Mouse (Mus musculus) ES-Bruce4 (cell line): ENCODE measurements around the gene Syt5. TPM values are rescaled to one million over a fixed set of nuclear protein-coding genes. Genes with fewer than 3 reads are reported as not detected.
"Not testable (repeated sequence)": the region's sequence is repeated elsewhere in the genome, so short reads cannot be mapped to it uniquely, and the experiment has no call there.

Experiments
- H3K27ac ChIP-seq: 2 replicates; pipeline ENCODE4 v1.5.1; 2012; ENCODE audit warnings: low read length, inconsistent platforms; ENCODE audit not compliant: insufficient read depth
- H3K27me3 ChIP-seq: 2 replicates; pipeline ENCODE4 v1.6.1; 2012; ENCODE audit warnings: mild to moderate bottlenecking, low read length, inconsistent platforms; ENCODE audit not compliant: control insufficient read depth, poor library complexity, insufficient read depth, severe bottlenecking
- H3K36me3 ChIP-seq: 2 replicates; pipeline ENCODE4 v1.6.1; 2012; ENCODE audit warnings: inconsistent platforms, mild to moderate bottlenecking, low read length, moderate library complexity; ENCODE audit not compliant: control insufficient read depth, poor library complexity, insufficient read depth, severe bottlenecking
- H3K4me1 ChIP-seq: one replicate; pipeline ENCODE4 v1.8.1; 2011; ENCODE audit warnings: low read length; ENCODE audit not compliant: control insufficient read depth, insufficient read depth
- H3K4me3 ChIP-seq: 2 replicates; pipeline ENCODE4 v1.5.1; 2011; ENCODE audit warnings: low read depth, mild to moderate bottlenecking, low read length
- H3K9ac ChIP-seq: 2 replicates; pipeline ENCODE4 v1.6.1; 2012; ENCODE audit warnings: low read depth, mild to moderate bottlenecking, inconsistent platforms; ENCODE audit not compliant: poor library complexity, severe bottlenecking
- H3K9me3 ChIP-seq: replicated peaks from 2 replicates; pipeline ENCODE4 v1.6.1; 2012; ENCODE audit warnings: mild to moderate bottlenecking, low read length, inconsistent platforms; ENCODE audit not compliant: control insufficient read depth, poor library complexity, insufficient read depth, severe bottlenecking
- CTCF ChIP-seq: IDR thresholded peaks from one replicate; pipeline ENCODE4 v1.8.1; 2011; ENCODE audit warnings: low read depth, low read length
- EP300 ChIP-seq: IDR thresholded peaks from 2 replicates; pipeline ENCODE4 v1.6.1; 2011; ENCODE audit warnings: low read depth, low read length; ENCODE audit not compliant: insufficient read depth
- POLR2A ChIP-seq: IDR thresholded peaks from one replicate; pipeline ENCODE4 v1.8.1; 2011; ENCODE audit warnings: low read length; ENCODE audit not compliant: insufficient read depth
- polyA plus RNA-seq: library from polyadenylated mRNA; stranded (reverse); fragments of >200 nt; gene quantifications from 2 replicates; pipeline ENCODE4 v1.2.4, GENCODE M21; 2011; ENCODE audit warnings: low read depth; ENCODE audit not compliant: missing spikeins, insufficient read depth, insufficient read length

Gene Syt5
- polyA plus RNA-seq, 1 experiment: 4.9 TPM

DNA sequence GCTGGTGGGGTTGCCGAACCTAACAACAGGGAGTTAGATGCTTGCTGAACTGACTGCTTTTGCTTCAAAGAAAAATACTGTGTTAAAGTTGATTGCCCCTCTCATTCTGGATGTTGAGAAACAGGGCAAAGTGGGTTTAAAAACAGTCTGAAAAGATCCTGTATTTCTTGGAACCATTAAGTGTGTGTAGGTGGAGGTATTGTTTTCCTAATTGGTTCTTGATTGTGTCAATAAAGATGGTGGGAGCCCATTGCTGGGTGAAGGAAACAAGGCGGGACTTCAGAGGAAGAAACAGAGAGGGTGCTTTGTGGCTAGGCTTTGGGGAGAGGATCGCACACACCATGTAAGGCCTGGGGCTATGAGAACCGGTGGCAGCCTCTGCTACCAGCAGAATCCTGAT, 10.2 kb downstream of the Syt5 start:
- H3K9me3 ChIP-seq: no peaks in the 10 kb centered on the region
- peaks cover 4% of the 10 kb centered on the region for H3K4me1 ChIP-seq
- 0 out of 2 replicates have a peak overlapping the region, but pooled peaks have one; percentile 2 for H3K27ac ChIP-seq
- H3K9ac ChIP-seq: peak overlapping the region; percentile 43; the same call in 1 of the 2 replicates
- no peaks in the 10 kb centered on the region for H3K36me3 ChIP-seq
- no peak overlapping the region; the same call in 1 of the 2 replicates for H3K4me3 ChIP-seq
- H3K27me3 ChIP-seq: no peaks in the 10 kb centered on the region
- TF ChIP-seq POLR2A: no peak
- TF ChIP-seq CTCF: no peak
- no peak for TF ChIP-seq EP300

DNA sequence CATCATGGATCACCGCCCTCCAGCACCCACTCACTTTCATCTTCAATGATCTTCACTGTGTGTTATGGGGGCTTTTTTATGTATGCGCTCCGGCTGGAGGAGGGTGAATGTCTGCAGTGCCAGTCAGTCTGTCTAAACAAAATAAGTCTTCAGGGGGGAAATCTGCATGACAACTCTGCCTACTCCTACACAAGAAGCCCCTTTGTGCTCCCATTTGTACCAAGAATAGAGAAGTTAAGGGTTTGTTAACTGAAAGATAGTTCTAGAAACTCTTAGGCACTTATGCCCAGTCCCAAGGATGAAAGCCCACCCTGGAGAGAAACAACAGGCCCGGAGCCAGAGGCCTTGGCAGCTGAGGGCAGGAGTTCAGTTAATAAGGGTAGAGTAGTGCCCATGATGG, 11.0 kb downstream of the Syt5 start:
- Histone ChIP-seq H3K27me3 (no peaks in the 10 kb centered on the region), H3K36me3 (no peaks in the 10 kb centered on the region), H3K4me3 (no peak overlapping the region), H3K4me1 (peaks cover 4% of the 10 kb centered on the region), H3K9me3 (no peaks in the 10 kb centered on the region), H3K9ac (no peak overlapping the region), H3K27ac (no peak overlapping the region)
- TF ChIP-seq EP300 (0 out of 2 replicates have a peak, but pooled peaks have one; percentile 12), POLR2A (no peak), CTCF (no peak)

DNA sequence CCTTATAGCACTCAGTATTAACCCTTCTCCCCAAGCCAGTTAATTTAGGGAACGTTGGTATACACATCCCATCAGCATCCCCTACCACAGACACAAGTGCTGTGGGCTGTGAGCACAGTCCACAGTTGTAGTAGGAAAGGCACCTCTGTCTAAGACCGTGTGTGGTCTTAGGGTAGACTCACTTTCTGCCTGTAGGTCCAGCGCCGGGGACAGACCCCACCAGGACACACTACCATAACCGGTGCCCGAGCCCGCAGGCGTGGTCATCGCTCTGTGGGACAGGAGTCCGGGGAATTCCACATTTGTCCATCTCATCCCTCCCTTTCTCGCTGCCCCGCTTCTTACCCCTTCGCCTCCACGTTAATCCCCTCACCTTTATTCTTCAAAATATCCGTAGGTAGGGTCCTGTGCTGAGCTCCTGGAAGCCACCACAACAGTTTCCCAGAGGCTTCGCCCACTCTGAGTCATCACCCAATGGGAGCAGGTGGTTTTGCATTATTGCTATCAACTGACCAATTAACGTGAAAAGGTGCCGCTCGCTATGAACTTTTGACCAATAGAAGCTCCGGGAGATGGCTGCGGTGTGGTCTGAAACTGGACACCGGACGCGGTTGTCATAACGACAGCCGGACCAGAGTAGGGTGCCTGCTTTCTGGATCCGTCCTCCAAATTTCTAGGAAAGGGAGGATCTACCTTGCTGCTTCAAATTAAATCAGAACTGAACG, 15.2 kb downstream of the Syt5 start, which contains the start of gene Dnaaf3:
Gene Dnaaf3, minus strand, starts transcription at position 449 of the 725 bp plus-strand sequence.
- H3K4me1 ChIP-seq: peaks cover 4% of the 10 kb centered on the region
- TF ChIP-seq CTCF (no peak), POLR2A (no peak), EP300 (no peak)
- H3K4me3 ChIP-seq: peak within 1 kb of the TSS; percentile 75
- no peaks in the 10 kb centered on the region for H3K36me3 ChIP-seq
- 0 out of 2 replicates have a peak within 1 kb of the TSS, but pooled peaks have one; percentile 10 for H3K9ac ChIP-seq
- H3K9me3 ChIP-seq: no peaks in the 10 kb centered on the region
- H3K27me3 ChIP-seq: no peaks in the 10 kb centered on the region
- no peak within 1 kb of the TSS for H3K27ac ChIP-seq

DNA sequence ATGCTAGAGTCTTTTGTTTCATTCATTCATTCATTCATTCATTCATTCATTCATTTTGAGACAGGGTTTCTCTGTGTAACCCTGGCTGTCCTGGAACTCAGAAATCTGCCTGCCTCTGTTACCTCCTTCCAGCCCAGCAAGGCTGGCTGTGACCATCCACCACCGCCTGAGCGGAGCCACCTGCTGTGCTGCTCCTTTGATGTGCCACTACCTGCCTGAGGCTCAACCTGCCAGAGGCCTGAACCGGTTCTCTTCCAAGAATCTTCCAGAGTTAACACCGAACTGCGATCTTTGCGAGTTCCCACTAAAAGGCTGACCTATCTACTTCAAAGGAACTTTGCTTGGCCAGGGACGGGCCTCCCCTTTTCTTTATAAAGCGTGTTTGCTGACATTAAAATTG, 17.2 kb downstream of the Syt5 start:
- H3K4me3 ChIP-seq, H3K9ac ChIP-seq, H3K27ac ChIP-seq, H3K9me3 ChIP-seq, H3K36me3 ChIP-seq, H3K4me1 ChIP-seq, H3K27me3 ChIP-seq: not testable (repeated sequence)

DNA sequence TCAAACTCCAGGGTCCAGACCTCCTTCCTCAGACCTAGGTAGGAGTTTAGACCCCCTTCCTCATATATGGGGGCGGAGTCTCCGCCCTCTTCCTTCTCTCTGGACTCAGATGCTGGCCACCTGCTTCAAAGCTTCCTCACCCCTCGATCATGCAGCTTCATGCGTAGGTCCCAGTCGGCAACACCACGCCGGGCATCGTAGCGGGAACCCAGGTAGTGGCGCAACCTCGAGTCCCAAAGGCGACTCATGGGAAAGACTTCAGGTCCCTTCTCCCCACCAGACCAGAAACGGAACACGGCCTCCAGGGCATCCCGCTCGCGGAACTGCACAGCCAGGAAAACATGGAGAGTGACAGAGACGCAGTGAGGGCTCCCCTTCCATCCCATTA, 20.0 kb downstream of the Syt5 start:
- TF ChIP-seq EP300: no peak
- no peak for TF ChIP-seq CTCF
- TF ChIP-seq POLR2A: no peak
- H3K27ac ChIP-seq: no peak overlapping the region

More for the DNA sequence above, 20.0 kb downstream of the Syt5 start:
- H3K9me3 ChIP-seq: no peaks in the 10 kb centered on the region
- H3K27me3 ChIP-seq: no peaks in the 10 kb centered on the region
- H3K4me1 ChIP-seq: no peaks in the 10 kb centered on the region
- no peaks in the 10 kb centered on the region for H3K36me3 ChIP-seq
- H3K4me3 ChIP-seq: peak overlapping the region; percentile 56
- H3K9ac ChIP-seq: peak overlapping the region; percentile 61
